Mouse (Mus musculus) brain, embryonic 14.5 days (tissue): ENCODE measurements at regions not wholly inside any gene's neighbourhood (a gene's known extent, or its start where the extent isn't known, plus 50 kb on each side); places are given as distances from the start of the nearest gene placed in this dataset.

Source experiments
- CTCF ChIP-seq: fragments of 200-500 bp; IDR thresholded peaks from 2 replicates; pipeline ENCODE4 v1.5.1; 2012; ENCODE audit warnings: inconsistent platforms, mild to moderate bottlenecking, moderate library complexity, borderline replicate concordance; ENCODE audit not compliant: insufficient read depth, insufficient read length; ENCODE audit errors: extremely low read depth
- POLR2A ChIP-seq: fragments of 200-500 bp; IDR thresholded peaks from 2 replicates; pipeline ENCODE4 v1.6.1; 2012; ENCODE audit warnings: mild to moderate bottlenecking, inconsistent platforms, borderline replicate concordance; ENCODE audit not compliant: poor library complexity, insufficient read depth, insufficient read length, severe bottlenecking; ENCODE audit errors: extremely low read depth

- TF ChIP-seq POLR2A (no peak), CTCF (no peak)
Measured at GRCm38 (mm10) chr16:24102854-24103690, 114.4 kb upstream of the Bcl6 start.
